Mouse (Mus musculus) brain, embryonic 14.5 days (tissue): ENCODE results near the gene Stard13. TPM values are rescaled to one million over a fixed set of nuclear protein-coding genes. Genes with fewer than 3 reads are reported as not detected.

Experiments used
- DNase-seq: peaks from one replicate; pipeline ENCODE4 v3.0.0-alpha.2; 2011; ENCODE audit warnings: low read depth
- CTCF ChIP-seq: fragments of 200-500 bp; IDR thresholded peaks from 2 replicates; pipeline ENCODE4 v1.5.1; 2012; ENCODE audit warnings: inconsistent platforms, mild to moderate bottlenecking, moderate library complexity, borderline replicate concordance; ENCODE audit not compliant: insufficient read depth, insufficient read length; ENCODE audit errors: extremely low read depth
- POLR2A ChIP-seq: fragments of 200-500 bp; IDR thresholded peaks from 2 replicates; pipeline ENCODE4 v1.6.1; 2012; ENCODE audit warnings: mild to moderate bottlenecking, inconsistent platforms, borderline replicate concordance; ENCODE audit not compliant: poor library complexity, insufficient read depth, insufficient read length, severe bottlenecking; ENCODE audit errors: extremely low read depth
- polyA plus RNA-seq: library from polyadenylated mRNA; depleted of rRNA; stranded (reverse); fragments of >200 nt; gene quantifications from 2 replicates; pipeline ENCODE4 v1.2.3, GENCODE M21; 2012

Gene Stard13
- polyA plus RNA-seq, 1 experiment, result 6.6 TPM

GRCm38 (mm10) chr5:151089201-151089600, 144.4 kb downstream of the Stard13 start:
- TF ChIP-seq POLR2A, result no peak
- no peak for TF ChIP-seq CTCF
- DNase-seq, result no peak

GRCm38 (mm10) chr5:151086425-151087202, 147.0 kb downstream of the Stard13 start:
- TF ChIP-seq CTCF (no peak), POLR2A (no peak)

GRCm38 (mm10) chr5:151085749-151086148, 147.9 kb downstream of the Stard13 start:
- no peak for DNase-seq
- TF ChIP-seq CTCF (no peak), POLR2A (no peak)

More at GRCm38 (mm10) chr5:151086425-151087202, 147.0 kb downstream of the Stard13 start:
- DNase-seq, result no peak

- DNase-seq, result no peak
- TF ChIP-seq POLR2A (no peak), CTCF (no peak)
These were observed 153.4 kb downstream of the Stard13 start for GRCm38 (mm10) chr5:151080276-151080675.

GRCm38 (mm10) chr5:151077953-151078352, 155.7 kb downstream of the Stard13 start:
- TF ChIP-seq CTCF (no peak), POLR2A (no peak)
- DNase-seq, result no peak

GRCm38 (mm10) chr5:151076917-151077316, 156.7 kb downstream of the Stard13 start:
- TF ChIP-seq CTCF, result no peak
- no peak for TF ChIP-seq POLR2A
- DNase-seq, result no peak

GRCm38 (mm10) chr5:151074282-151074681, 159.4 kb downstream of the Stard13 start:
- no peak for TF ChIP-seq POLR2A
- DNase-seq, result no peak

- no peak for TF ChIP-seq CTCF
- TF ChIP-seq POLR2A, result no peak
- no peak for DNase-seq
These were observed 162.2 kb downstream of the Stard13 start for GRCm38 (mm10) chr5:151071430-151071829.

- no peak for DNase-seq
- no peak for TF ChIP-seq POLR2A
- TF ChIP-seq CTCF, result no peak
These were observed 162.7 kb downstream of the Stard13 start for GRCm38 (mm10) chr5:151070896-151071295.

- no peak for DNase-seq
- no peak for TF ChIP-seq POLR2A
- no peak for TF ChIP-seq CTCF
These were observed 164.1 kb downstream of the Stard13 start for GRCm38 (mm10) chr5:151069569-151069968.

GRCm38 (mm10) chr5:151066016-151066415, 167.6 kb downstream of the Stard13 start:
- DNase-seq, result no peak
- TF ChIP-seq CTCF, result no peak
- no peak for TF ChIP-seq POLR2A

- TF ChIP-seq CTCF (no peak), POLR2A (no peak)
- DNase-seq, result no peak
These were observed 168.4 kb downstream of the Stard13 start for GRCm38 (mm10) chr5:151065228-151065627.
